Mouse (Mus musculus): Measurements from ENCODE around the gene Smg7.
A peak's percentile ranks its signal among the peaks of the same experiment; 100 is the strongest.
"Not testable (repeated sequence)": the region's sequence is repeated elsewhere in the genome, so short reads cannot be mapped to it uniquely, and the experiment has no call there.

The Smg7 gene

GRCm38 (mm10) chr1:152901765-152902664 is at the start of gene Smg7:
Gene Smg7 (minus strand): TSS chr1:152902646.
- peak; percentile 64 to 81 for DNase-seq

DNA sequence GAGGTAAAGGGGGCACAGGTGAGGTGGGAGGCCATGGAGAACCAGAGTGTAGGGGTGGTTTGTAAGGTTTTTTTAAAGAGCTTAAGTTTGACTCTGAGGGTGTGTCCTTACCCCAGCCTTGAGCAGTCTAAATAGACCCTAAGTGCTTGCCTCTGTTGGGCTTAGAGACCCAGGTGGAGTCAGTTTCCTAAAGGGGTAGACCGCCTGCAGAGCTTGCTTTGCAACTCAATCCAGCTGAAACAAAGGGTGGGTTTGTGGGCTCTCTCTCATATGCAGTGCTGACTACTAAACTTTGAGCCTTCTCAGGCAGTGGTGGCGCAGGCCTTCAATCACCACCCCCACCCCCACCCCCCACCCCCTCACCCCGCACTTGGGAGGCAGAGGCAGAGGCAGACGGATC is 40.5 kb upstream of the Smg7 start:
- no peak for DNase-seq

DNA sequence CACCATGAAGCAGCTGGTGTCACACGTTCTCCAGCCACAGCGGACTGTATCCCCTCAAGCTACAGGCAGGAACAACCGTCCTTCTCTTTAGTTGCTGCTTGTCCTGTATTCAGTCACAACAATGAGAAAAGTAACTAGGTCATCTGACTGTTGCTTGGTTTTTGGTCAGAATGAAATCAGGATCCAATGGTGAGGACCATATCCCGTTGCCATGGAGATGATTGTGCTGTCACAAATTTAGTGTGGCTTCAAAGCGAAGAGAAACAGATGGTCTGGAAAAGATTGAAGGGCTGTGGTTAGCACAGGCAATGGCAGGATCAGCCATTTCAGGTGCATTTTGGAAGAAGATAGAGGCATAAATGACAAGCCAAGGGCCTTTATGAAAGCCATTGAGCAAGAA is 33.9 kb upstream of the Smg7 start:
- DNase-seq, result no peak

DNA sequence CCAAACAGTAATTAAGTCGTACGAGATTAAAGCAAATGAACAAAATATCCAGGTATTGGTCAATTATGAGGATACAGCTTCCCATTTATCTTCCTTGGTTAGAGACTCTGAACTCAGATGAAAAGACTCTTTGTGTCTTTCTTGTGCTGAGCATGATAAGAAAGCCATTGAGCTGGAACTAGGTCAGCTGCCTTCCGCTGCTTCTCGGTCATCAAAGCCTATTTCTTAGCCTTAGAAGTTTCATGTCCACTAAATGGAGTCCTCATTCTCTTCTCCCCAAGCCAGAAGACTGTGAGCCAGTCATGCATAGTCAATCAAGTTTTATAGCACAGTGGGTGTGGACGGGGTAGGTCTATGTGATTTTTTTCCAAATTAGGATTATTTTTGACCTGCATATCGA is 33.0 kb upstream of the Smg7 start:
- DNase-seq, result no peak

DNA sequence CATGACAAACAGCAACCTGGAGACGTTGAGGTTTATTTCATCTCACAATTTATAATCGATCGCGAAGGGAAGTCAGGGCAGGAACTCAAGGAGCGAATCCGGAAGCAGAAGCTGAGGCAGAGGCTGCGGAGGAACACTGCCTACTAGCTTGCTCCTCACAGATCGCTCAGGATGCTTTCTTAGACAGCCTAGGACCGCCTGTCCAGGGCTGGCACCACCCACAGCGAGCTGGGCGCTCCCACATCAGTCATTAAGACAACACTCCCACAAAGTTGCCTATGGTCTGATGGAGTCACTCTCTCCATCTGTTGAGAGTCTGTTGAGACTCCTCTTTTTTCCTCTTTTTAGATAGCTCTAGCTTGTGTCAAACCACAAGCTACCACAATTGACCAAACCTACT is 31.5 kb upstream of the Smg7 start:
- DNase-seq, result peak; percentile 21 to 52

DNA sequence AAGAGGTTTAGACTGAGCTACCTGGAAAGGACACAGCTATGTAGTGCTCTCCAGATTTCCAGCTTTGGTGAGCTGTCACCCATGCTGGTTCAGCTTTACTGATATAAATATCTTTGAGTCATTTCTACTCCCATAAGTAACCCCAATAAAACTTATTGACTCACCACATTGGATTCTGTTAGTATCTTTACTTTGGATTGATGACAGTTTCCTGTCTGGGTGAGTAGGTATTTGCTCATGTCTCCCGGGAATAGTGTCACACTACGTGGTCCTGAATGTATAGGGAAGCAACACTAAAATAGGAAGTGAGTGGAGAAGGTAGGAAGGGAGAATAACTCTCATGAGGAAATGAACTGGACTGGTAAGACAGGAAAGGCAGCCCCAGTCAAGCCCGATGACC is 19.3 kb upstream of the Smg7 start:
- DNase-seq, result no peak

DNA sequence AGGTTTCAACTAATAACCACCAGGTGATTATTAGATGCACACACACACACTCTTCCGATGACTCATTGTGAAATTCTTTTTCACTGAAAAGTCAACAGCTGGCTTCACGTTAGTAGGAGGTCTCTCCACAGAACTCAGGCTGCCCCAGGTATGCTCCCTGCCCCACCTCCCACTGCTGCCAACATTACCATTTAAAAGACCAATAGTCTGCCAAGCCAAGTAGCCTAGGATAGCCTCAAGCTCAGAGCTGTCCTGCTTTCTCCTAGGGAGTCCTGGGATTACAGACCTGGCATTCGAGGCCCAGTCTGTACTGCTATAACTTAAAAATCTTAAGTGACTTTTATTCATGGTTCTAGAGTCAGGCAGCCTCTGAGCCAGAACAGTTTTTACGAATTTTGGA is 15.2 kb upstream of the Smg7 start:
- DNase-seq, result no peak

GRCm38 (mm10) chr1:152916936-152917335 is 14.5 kb upstream of the Smg7 start:
- DNase-seq, result no peak

GRCm38 (mm10) chr1:152915766-152916165 is 13.3 kb upstream of the Smg7 start:
- DNase-seq, result no peak

GRCm38 (mm10) chr1:152913483-152914460 is 11.3 kb upstream of the Smg7 start:
- DNase-seq, result peak; percentile 16 to 39

- DNase-seq, result peak; percentile 82 to 89
These were observed 2.0 kb upstream of the Smg7 start for GRCm38 (mm10) chr1:152904469-152904868.

- peak in 1 of 2 experiments; percentile 47 for DNase-seq
These were observed 1.2 kb upstream of the Smg7 start for GRCm38 (mm10) chr1:152903591-152904135.

DNA sequence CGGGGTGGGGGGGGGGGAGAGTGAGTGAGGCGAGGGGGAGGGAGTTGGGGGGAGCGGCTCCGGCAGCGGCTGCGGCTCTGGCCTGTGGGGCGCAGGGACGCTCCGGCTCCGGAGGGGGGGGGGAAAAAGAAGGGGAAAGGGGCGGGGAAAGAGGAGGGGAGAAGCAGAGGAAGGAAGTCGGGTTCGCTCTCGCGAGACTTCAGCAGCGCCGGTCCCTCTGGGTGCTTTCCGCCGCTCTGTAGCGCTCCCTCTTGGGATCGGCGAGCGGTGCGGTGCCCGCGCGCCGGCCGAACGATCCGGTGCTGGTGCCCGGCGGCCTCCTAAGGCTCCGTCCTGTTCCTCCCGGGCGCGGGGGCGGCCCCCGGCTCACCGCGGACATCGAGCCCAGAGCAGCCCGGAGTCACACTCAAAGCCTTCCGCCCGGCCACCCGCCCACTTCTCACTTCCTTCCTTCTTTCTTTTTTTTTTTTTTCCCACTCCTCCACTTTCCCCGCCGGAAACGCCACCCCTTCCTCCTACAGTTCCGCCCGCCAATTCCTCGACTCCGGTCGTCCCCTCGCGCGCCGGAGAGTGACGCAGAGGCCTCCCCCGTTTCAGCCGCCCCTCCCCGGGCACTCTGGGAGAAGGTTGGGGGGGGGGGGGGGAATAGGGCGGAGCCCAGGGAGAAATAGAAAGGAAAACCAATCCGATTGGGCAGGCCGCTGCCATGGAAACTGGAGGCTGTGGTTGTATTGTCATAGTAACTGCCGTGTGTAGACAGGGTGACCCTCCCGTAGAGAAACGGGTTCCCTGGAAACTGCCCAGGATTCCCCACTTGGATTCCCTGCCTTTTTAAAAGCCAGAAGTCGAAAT is 445 bp upstream of the Smg7 start:
- DNase-seq, result peak; percentile 96 to 97

GRCm38 (mm10) chr1:152901419-152901764 is 1.1 kb downstream of the Smg7 start:
- no peak for DNase-seq

DNA sequence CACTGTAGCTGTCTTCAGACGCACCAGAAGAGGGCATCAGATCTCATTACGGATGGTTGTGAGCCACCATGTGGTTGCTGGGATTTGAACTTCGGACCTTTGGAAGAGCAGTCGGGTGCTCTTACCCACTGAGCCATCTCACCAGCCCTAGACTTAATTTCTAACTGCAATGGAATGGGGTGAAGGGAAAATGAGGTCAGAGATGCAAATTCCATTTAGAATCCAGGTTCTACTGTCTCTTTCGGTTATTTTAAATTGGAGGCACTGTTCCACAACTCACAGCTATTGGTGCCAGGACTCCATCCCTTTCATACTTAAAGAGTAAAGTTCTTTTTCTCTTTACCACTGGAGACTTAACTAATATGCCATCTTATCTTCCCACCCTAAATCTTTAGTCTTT is 14.4 kb downstream of the Smg7 start:
- not testable (repeated sequence) for DNase-seq

- DNase-seq, result no peak
These were observed 31.4 kb downstream of the Smg7 start for GRCm38 (mm10) chr1:152871031-152871430.

DNA sequence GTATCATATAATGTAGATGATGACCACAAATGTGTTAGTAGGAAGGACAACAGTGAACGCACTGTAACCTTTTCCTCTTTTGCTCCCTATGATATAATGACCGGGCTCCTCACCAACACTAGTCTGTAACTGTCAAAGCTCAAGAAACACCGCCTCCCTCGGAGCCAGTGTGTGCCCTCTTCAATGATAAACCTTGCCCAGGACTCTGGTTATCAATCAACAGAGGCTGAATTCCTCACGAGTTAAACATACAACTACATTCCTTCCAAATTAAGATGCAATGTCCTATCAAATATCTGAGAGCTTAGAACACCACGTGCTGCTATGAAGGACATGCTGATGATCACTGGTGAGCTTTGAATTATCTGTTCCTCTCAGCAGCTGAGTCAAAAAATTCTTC is 32.5 kb downstream of the Smg7 start:
- peak in 1 of 2 experiments; percentile 15 for DNase-seq

DNA sequence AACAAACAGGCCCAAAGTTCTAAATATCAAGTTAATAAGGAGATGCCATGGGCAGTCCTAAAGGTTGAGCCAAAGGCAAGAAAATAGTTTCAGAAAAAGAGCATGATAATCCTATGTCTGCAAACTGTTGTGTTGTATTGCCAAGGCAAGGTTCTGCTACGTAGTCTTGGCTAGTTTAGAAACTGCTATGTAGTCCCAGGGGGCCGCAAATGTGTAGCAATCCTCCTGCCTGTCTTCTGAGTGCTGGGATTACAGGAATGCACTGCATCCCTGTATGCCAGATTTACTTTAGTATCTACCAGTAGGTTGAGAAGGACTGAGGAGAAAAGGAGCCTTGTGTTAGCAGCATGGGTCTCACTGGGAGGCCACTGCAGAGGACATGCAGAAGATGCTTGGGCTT is 55.6 kb downstream of the Smg7 start:
- no peak for DNase-seq

GRCm38 (mm10) chr1:152845211-152845730 is 57.2 kb downstream of the Smg7 start:
- DNase-seq, result peak in 1 of 2 experiments; percentile 24

GRCm38 (mm10) chr1:152844634-152845033 is 57.8 kb downstream of the Smg7 start:
- DNase-seq, result no peak

DNA sequence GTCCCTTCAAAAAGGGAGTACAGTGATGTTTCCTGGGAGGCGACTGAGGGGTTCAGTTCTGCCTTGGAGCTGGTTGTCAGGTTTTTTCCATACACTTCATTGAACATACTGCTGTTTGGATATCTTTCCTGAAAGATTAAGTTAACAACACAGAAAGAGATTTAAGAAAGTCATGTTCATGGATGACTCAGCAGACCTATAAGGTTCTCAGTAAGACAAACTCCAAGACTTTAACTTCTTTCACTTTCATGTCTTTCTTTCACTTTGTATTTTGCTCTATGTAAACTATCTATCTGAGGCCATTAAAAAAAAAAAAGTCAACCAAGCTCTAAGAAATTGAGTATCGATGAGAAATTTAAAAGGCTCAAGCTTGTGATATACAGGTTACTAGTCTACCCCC is 61.4 kb downstream of the Smg7 start:
- DNase-seq, result no peak

- no peak for DNase-seq
These were observed 62.1 kb downstream of the Smg7 start for GRCm38 (mm10) chr1:152840343-152840742.

Data from kidney, postnatal 4 days (tissue).